Mouse (Mus musculus): ENCODE data around the gene Slc22a13.

DNA sequence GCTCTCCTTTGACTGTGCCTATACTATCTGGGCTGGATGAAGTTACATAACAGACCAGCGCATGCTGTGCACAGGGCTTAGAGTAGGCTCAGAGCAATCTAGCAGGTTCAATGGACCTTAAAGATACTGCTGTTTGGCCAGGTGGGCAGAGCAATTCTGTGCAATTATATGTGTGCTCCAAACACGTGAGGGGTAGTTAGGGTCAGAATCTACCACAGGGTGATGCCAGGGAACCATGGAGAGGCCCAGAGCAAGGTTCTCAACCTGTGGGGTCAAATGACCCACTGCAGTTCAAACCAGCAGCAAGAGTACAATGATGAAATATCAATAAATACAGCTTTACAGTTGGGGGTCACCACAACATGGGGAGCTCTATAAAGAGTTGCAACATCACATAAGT lies 2.2 kb downstream of the Slc22a13 start:
- no peak for TF ChIP-seq CTCF (conservative IDR thresholded peaks at IDR 0.05; ENCODE audit: insufficient read depth, insufficient read length, low read depth, low read length)
- TF ChIP-seq POLR2A (IDR thresholded peaks at IDR 0.05; ENCODE audit: low read depth, low read length): no peak

Measured in kidney, adult 2 months (tissue).